Mouse (Mus musculus) CH12.LX (cell line): ENCODE results near the gene Engase. TPM values are rescaled to one million over a fixed set of nuclear protein-coding genes. Genes with fewer than 3 reads are reported as not detected.

ENCODE experiments used
- DNase-seq: peaks from one replicate; pipeline ENCODE4 v3.0.0-alpha.2; 2013; ENCODE audit errors: extremely low read depth
- H3K27ac ChIP-seq: 2 replicates; pipeline ENCODE4 v1.5.1; 2012; ENCODE audit warnings: low read depth, mild to moderate bottlenecking, control low read depth, moderate library complexity; ENCODE audit not compliant: insufficient read depth
- H3K27me3 ChIP-seq: replicated peaks from 2 replicates; pipeline ENCODE3; 2012; ENCODE audit warnings: inconsistent platforms
- H3K36me3 ChIP-seq, 2 experiments: replicated peaks in 1 of 2; 2 replicates each; pipeline versions ENCODE3 to v1.6.1; 2012; ENCODE audit warnings: inconsistent platforms in 1 of 2, low read length in 1 of 2, mild to moderate bottlenecking in 1 of 2, mixed read lengths in 1 of 2, moderate library complexity in 1 of 2; ENCODE audit not compliant: control insufficient read depth in 1 of 2, insufficient read depth in 1 of 2
- H3K4me1 ChIP-seq, 2 experiments: 2 replicates each; pipeline ENCODE4 v1.6.1; 2012; ENCODE audit warnings: inconsistent platforms in 1 of 2, moderate library complexity in 1 of 2; ENCODE audit not compliant: insufficient read depth in 2 of 2, control insufficient read depth in 1 of 2
- H3K4me2 ChIP-seq: 2 replicates; pipeline ENCODE4 v1.6.1; 2012; ENCODE audit warnings: low read depth, mild to moderate bottlenecking, control low read depth; ENCODE audit not compliant: poor library complexity, insufficient read depth, severe bottlenecking
- H3K4me3 ChIP-seq, 3 experiments: fragments of 150-350 bp in 1 of 3; sonication (generic) in 1 of 3; replicated peaks in 1 of 3; 2 replicates each; pipeline versions ENCODE3 to v1.5.1; 2011 to 2012; ENCODE audit warnings: low read depth in 2 of 3, low read length in 2 of 3, mild to moderate bottlenecking in 2 of 3, moderate library complexity in 2 of 3, control low read depth in 1 of 3, improper control_type of control experiment in 1 of 3, inconsistent platforms in 1 of 3, mixed read lengths in 1 of 3; ENCODE audit not compliant: poor library complexity in 1 of 3
- H3K79me2 ChIP-seq: replicated peaks from 2 replicates; pipeline ENCODE4 v1.6.1; 2012; ENCODE audit warnings: mild to moderate bottlenecking, moderate library complexity; ENCODE audit not compliant: control insufficient read depth, poor library complexity, insufficient read depth, severe bottlenecking; ENCODE audit errors: extremely low read depth
- H3K9ac ChIP-seq: 2 replicates; pipeline ENCODE4 v1.6.1; 2012; ENCODE audit warnings: low read depth, mild to moderate bottlenecking, control low read depth, moderate library complexity; ENCODE audit not compliant: insufficient read depth
- H3K9me3 ChIP-seq: replicated peaks from 2 replicates; pipeline ENCODE3; 2012; ENCODE audit warnings: low read length, inconsistent platforms, mixed read lengths
- CHD1 ChIP-seq: IDR thresholded peaks from 2 replicates; pipeline ENCODE4 v1.6.1; 2012; ENCODE audit warnings: low read depth, low read length, improper control_type of control experiment, inconsistent platforms
- E2F4 ChIP-seq: IDR thresholded peaks from 2 replicates; pipeline ENCODE4 v1.6.1; 2011; ENCODE audit warnings: low read depth, low read length, improper control_type of control experiment; ENCODE audit not compliant: insufficient replicate concordance
- GABPA ChIP-seq: IDR thresholded peaks from 2 replicates; pipeline ENCODE4 v1.6.1; 2012; ENCODE audit warnings: low read depth, low read length, improper control_type of control experiment, inconsistent platforms; ENCODE audit not compliant: insufficient replicate concordance
- HCFC1 ChIP-seq: IDR thresholded peaks from 2 replicates; pipeline ENCODE4 v1.6.1; 2012; ENCODE audit warnings: low read depth, mild to moderate bottlenecking, inconsistent platforms, low read length, improper control_type of control experiment
- IRF4 ChIP-seq: IDR thresholded peaks from 2 replicates; pipeline ENCODE4 v1.6.1; 2014; ENCODE audit warnings: low read depth, mild to moderate bottlenecking, inconsistent platforms, low read length, improper control_type of control experiment
- JUND ChIP-seq: conservative IDR thresholded peaks from 2 replicates; pipeline ENCODE4 v1.6.1; 2011; ENCODE audit warnings: low read depth, low read length, improper control_type of control experiment
- KAT2A ChIP-seq: IDR thresholded peaks from 2 replicates; pipeline ENCODE4 v1.6.1; 2012; ENCODE audit warnings: low read length, improper control_type of control experiment, inconsistent platforms; ENCODE audit not compliant: insufficient replicate concordance
- MAFK ChIP-seq: IDR thresholded peaks from 2 replicates; pipeline ENCODE4 v1.6.1; 2011; ENCODE audit warnings: low read length, improper control_type of control experiment; ENCODE audit not compliant: insufficient replicate concordance
- MAZ ChIP-seq: IDR thresholded peaks from 2 replicates; pipeline ENCODE4 v1.6.1; 2012; ENCODE audit warnings: low read depth, mild to moderate bottlenecking, inconsistent platforms, low read length, improper control_type of control experiment, moderate library complexity
- MXI1 ChIP-seq: IDR thresholded peaks from 2 replicates; pipeline ENCODE4 v1.6.1; 2011; ENCODE audit warnings: mild to moderate bottlenecking, low read depth, low read length, improper control_type of control experiment
- POLR2AphosphoS2 ChIP-seq: IDR thresholded peaks from 2 replicates; pipeline ENCODE4 v1.6.1; 2011; ENCODE audit warnings: low read depth, low read length, improper control_type of control experiment
- RAD21 ChIP-seq: IDR thresholded peaks from 2 replicates; pipeline ENCODE4 v1.6.1; 2011; ENCODE audit warnings: low read depth, mild to moderate bottlenecking, low read length, improper control_type of control experiment, moderate library complexity
- SIN3A ChIP-seq: IDR thresholded peaks from 2 replicates; pipeline ENCODE4 v1.6.1; 2012; ENCODE audit warnings: low read length, improper control_type of control experiment, inconsistent platforms
- SMC3 ChIP-seq: IDR thresholded peaks from 2 replicates; pipeline ENCODE4 v1.6.1; 2011; ENCODE audit warnings: low read depth, low read length, improper control_type of control experiment
- TBP ChIP-seq: conservative IDR thresholded peaks from 2 replicates; pipeline ENCODE4 v1.6.1; 2011; ENCODE audit warnings: low read depth, low read length, improper control_type of control experiment
- UBTF ChIP-seq: IDR thresholded peaks from 2 replicates; pipeline ENCODE4 v1.6.1; 2012; ENCODE audit warnings: low read depth, mild to moderate bottlenecking, inconsistent platforms, low read length, improper control_type of control experiment, moderate library complexity
- USF1 ChIP-seq: IDR thresholded peaks from 2 replicates; pipeline ENCODE4 v1.6.1; 2014; ENCODE audit warnings: low read depth, mild to moderate bottlenecking, inconsistent platforms, low read length, improper control_type of control experiment
- ZMIZ1 ChIP-seq: IDR thresholded peaks from 2 replicates; pipeline ENCODE4 v1.6.1; 2012; ENCODE audit warnings: low read depth, mild to moderate bottlenecking, inconsistent platforms, low read length, improper control_type of control experiment
- ZNF384 ChIP-seq: IDR thresholded peaks from 2 replicates; pipeline ENCODE4 v1.6.1; 2012; ENCODE audit warnings: low read depth, low read length, improper control_type of control experiment, inconsistent platforms
- dilution Hi-C: fragments of 300-500 bp; cut with MboI; formaldehyde crosslinking; loops from 2 replicates; pipeline ENCODE4 v1.14.3; 2020; ENCODE audit warnings: low sequenced_read_pairs; ENCODE audit not compliant: extremely low pct_unique_long_range_greater_than_20kb, extremely low pct_ligation_motif_present
- in situ Hi-C: fragments of 300-500 bp; cut with MboI; formaldehyde crosslinking; loops from 3 replicates; pipeline ENCODE4 v1.14.3; 2019; ENCODE audit warnings: low sequenced_read_pairs, low pct_ligation_motif_present, low pct_unique_long_range_greater_than_20kb, mixed read lengths
- polyA plus RNA-seq: library from polyadenylated mRNA; unstranded; fragments of >175 nt; gene quantifications from 2 replicates; pipeline ENCODE4 v1.2.1, GENCODE M21; 2012; ENCODE audit warnings: low read depth; ENCODE audit not compliant: insufficient read length
- total RNA-seq, 2 experiments: library from RNA; depleted of rRNA; stranded (reverse); fragments of 300-350 nt in 1 of 2; fragments of >200 nt in 1 of 2; gene quantifications; 2 replicates each; pipeline ENCODE4 v1.2.3; 2012 to 2014

Engase gene
- total and polyA plus RNA-seq, 3 experiments, result 7.0 to 12.1 (median 9.7) TPM

DNA sequence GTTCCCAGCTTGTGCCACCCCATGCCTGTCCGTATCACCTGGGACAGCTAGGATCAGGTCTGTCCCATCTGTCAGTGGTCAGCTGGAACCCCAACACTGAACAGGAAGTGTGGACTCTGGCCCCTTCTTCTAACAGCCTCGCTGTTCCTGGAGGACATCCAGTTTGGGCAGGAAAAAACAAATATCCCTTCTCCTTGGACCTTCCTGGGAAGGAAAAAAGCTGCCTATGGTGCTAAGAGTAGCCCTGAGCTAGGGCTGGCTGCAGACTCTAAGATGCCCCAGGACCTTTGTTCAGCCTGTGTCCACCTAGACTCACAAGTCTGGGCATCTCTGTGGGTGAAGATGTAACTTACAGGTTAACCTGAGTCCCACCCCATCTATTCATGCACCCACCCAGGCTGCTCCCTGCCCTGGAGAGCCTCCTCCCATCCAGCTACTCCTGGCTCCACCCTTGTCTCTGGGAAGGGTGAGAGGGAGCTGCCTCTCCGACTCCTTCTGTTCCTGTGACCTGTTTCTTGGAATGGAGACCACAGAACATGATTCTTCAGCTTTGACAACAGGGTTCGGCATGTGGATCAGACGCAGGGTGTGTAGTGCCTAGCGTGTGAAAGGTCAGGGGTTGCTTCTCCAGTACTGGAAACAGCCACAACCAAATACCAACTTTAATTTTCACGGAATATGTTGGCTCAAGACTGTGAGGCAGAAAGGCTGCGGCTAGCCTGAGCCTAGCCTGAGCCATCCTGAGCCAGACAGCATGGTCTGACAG is 47.5 kb upstream of the Engase start:
- Histone ChIP-seq H3K9ac (no peak overlapping the region), H3K27ac (no peak overlapping the region), H3K27me3 (peaks cover 93% of the 10 kb centered on the region), H3K36me3 (no peaks in the 10 kb centered on the region), H3K4me3 (no peak overlapping the region), H3K9me3 (no peaks in the 10 kb centered on the region), H3K4me1 (peaks cover 10 to 15% of the 10 kb centered on the region in 2 experiments), H3K4me2 (no peak overlapping the region), H3K79me2 (no peaks in the 10 kb centered on the region)
- TF ChIP-seq JUND, result no peak
- no peak for TF ChIP-seq UBTF
- TF ChIP-seq SMC3, result no peak
- no peak for TF ChIP-seq POLR2AphosphoS2
- TF ChIP-seq ZNF384, result no peak
- no peak for TF ChIP-seq E2F4
- TF ChIP-seq CHD1, result no peak
- no peak for TF ChIP-seq USF1
- no peak for TF ChIP-seq IRF4
- TF ChIP-seq MAZ, result no peak
- TF ChIP-seq MAFK, result no peak
- no peak for TF ChIP-seq SIN3A
- no peak for TF ChIP-seq KAT2A
- no peak for TF ChIP-seq HCFC1
- no peak for TF ChIP-seq MXI1
- no peak for TF ChIP-seq ZMIZ1
- TF ChIP-seq RAD21, result no peak
- TF ChIP-seq TBP, result no peak
- no peak for TF ChIP-seq GABPA
- in situ Hi-C loops (loop anchor here (25.0 kb wide), 1 partner anchor 308 kb away; no protein-coding TSS in a partner anchor), dilution Hi-C loops (no loop called here)
- DNase-seq, result no peak
